Mouse (Mus musculus) liver, adult 2 months (tissue): ENCODE data around the gene Scnn1g. TPM values are rescaled to one million over a fixed set of nuclear protein-coding genes. Genes with fewer than 3 reads are reported as not detected.

Experiments
- DNase-seq: peaks from one replicate; pipeline ENCODE4 v3.0.0-alpha.2; 2011; ENCODE audit warnings: low read depth, low spot score; ENCODE audit errors: extremely low read depth
- H3K27ac ChIP-seq: fragments of 200-500 bp; replicated peaks from 2 replicates; pipeline ENCODE4 v1.5.1; 2012; ENCODE audit warnings: low read depth, mild to moderate bottlenecking, control low read depth, inconsistent platforms, low read length; ENCODE audit not compliant: insufficient read depth
- H3K27me3 ChIP-seq: fragments of 200-500 bp; 2 replicates; pipeline ENCODE4 v1.6.1; 2012; ENCODE audit warnings: mild to moderate bottlenecking, moderate library complexity, low read length, inconsistent platforms; ENCODE audit not compliant: control insufficient read depth, insufficient read depth
- H3K36me3 ChIP-seq: fragments of 200-500 bp; 2 replicates; pipeline ENCODE4 v1.6.1; 2012; ENCODE audit warnings: low read length, inconsistent platforms; ENCODE audit not compliant: control insufficient read depth, insufficient read depth
- H3K4me1 ChIP-seq: fragments of 200-500 bp; 2 replicates; pipeline ENCODE4 v1.6.1; 2011; ENCODE audit warnings: low read length; ENCODE audit not compliant: control insufficient read depth, insufficient read depth
- H3K4me3 ChIP-seq: fragments of 200-500 bp; 2 replicates; pipeline ENCODE4 v1.5.1; 2011; ENCODE audit warnings: low read depth, mild to moderate bottlenecking, control low read depth, low read length, moderate library complexity; ENCODE audit not compliant: insufficient read depth
- H3K79me2 ChIP-seq: fragments of 200-500 bp; 2 replicates; pipeline ENCODE4 v1.6.1; 2012; ENCODE audit warnings: inconsistent platforms, mild to moderate bottlenecking, low read length, moderate library complexity; ENCODE audit not compliant: control insufficient read depth, insufficient read depth
- H3K9ac ChIP-seq: fragments of 200-500 bp; 2 replicates; pipeline ENCODE4 v1.6.1; 2012; ENCODE audit warnings: low read depth, mild to moderate bottlenecking, control low read depth, inconsistent platforms, low read length
- CTCF ChIP-seq: fragments of 200-500 bp; IDR thresholded peaks from 2 replicates; pipeline ENCODE4 v1.5.1; 2011; ENCODE audit warnings: low read depth, low read length, control low read depth
- POLR2A ChIP-seq: fragments of 200-500 bp; IDR thresholded peaks from 2 replicates; pipeline ENCODE4 v1.6.1; 2011; ENCODE audit warnings: low read length, control low read depth; ENCODE audit not compliant: insufficient read depth; ENCODE audit errors: extremely low read depth
- WGBS: fragments of 180-500 bp; shearing (Covaris S2); methylation state at CpG from one replicate; pipeline ENCODE4 v1.1.7; 2018; 5-methylcytosine and 5-hydroxymethylcytosine counted together
- polyA plus RNA-seq: library from polyadenylated mRNA; depleted of rRNA; stranded (reverse); fragments of >200 nt; gene quantifications from 2 replicates; pipeline ENCODE4 v1.2.3, GENCODE M21; 2012
- total RNA-seq: library from RNA; depleted of rRNA; stranded (reverse); fragments of >200 nt; gene quantifications from 2 replicates; pipeline ENCODE4 v1.2.3, GENCODE M21; 2014

Gene Scnn1g
- total and polyA plus RNA-seq, 2 experiments, result not detected

DNA sequence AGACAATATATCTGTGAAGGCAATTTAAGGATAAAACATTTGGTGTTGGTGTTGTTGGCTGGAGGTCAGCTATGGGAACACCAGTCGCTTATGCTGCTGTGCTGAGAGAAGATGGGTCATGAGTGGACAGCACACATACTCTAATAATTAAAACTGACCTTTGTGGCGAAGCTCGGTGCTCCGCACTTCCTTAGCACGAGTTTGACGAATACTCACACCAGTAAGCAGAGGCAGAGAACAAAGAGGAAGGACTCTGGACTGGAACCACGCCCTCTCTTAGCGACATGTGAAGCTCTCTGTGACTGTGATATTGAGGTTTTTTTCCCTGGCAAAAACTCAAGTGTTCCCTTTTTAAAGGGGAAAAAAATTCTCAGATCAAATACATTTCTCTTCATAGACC is 20.5 kb downstream of the Scnn1g start:
- no peak overlapping the region for H3K27ac ChIP-seq

DNA sequence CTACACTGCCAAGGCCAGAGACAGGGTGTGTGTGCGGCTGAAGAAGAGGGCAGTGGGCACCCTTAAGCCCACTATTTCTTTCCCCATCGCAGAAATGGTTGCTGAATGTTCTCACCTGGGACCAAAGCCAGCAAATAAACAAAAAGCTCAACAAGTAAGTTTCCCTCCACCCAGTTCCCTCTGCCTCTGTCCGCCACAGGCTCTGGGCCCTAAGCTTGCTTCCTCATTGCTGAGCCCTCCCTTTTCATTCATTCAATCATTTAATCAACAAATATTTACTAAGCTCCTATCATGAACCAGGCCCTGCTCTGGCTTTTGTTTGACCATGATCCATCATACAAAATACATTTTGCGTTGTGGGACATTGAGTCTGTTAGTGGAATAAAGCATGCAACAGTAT is 29.0 kb downstream of the Scnn1g start:
- Histone ChIP-seq H3K9ac (no peak overlapping the region), H3K4me3 (no peak overlapping the region), H3K4me1 (no peaks in the 10 kb centered on the region), H3K27me3 (0 out of 2 replicates have a peak, but pooled peaks cover 6% of the 10 kb centered on the region), H3K27ac (no peak overlapping the region), H3K79me2 (no peaks in the 10 kb centered on the region), H3K36me3 (no peaks in the 10 kb centered on the region)
- TF ChIP-seq CTCF, result no peak
- no peak for TF ChIP-seq POLR2A
- WGBS, result 84% methylated on average over 4 of the region's 4 CpGs
- DNase-seq, result no peak

More for the DNA sequence above, 20.5 kb downstream of the Scnn1g start:
- Histone ChIP-seq H3K79me2 (no peaks in the 10 kb centered on the region), H3K4me1 (no peaks in the 10 kb centered on the region), H3K4me3 (no peak overlapping the region), H3K9ac (no peak overlapping the region), H3K36me3 (no peaks in the 10 kb centered on the region), H3K27me3 (no peaks in the 10 kb centered on the region)
- DNase-seq, result no peak
- 67% methylated on average over 8 of the region's 8 CpGs for WGBS
- no peak for TF ChIP-seq POLR2A
- TF ChIP-seq CTCF, result no peak

DNA sequence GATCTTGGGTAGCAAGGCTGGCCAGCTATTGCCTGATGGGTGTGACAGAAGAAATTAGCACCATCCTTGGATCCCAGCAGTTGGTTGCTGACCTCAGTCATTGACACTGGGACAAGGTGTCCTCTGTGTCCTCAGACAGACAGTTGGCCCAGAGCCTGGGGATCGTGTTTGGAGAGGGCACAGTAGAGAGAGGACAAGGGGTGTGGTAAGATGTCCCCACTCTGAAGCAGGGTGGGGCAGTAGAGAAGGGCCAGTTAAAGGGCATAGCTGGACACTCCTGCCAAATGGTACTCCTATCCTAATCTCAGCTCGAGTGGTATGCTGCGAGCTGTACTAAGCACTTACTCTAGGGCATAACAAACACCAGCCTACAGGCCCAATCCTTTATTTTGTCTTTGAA is 33.6 kb downstream of the Scnn1g start:
- Histone ChIP-seq H3K4me3 (no peak overlapping the region), H3K9ac (no peak overlapping the region), H3K79me2 (no peaks in the 10 kb centered on the region), H3K27ac (no peak overlapping the region), H3K36me3 (no peaks in the 10 kb centered on the region), H3K27me3 (0 out of 2 replicates have a peak, but pooled peaks cover 6% of the 10 kb centered on the region), H3K4me1 (no peaks in the 10 kb centered on the region)
- DNase-seq, result peak; percentile 3
- WGBS, result 63% methylated on average over 3 of the region's 3 CpGs
- TF ChIP-seq POLR2A (no peak), CTCF (no peak)

DNA sequence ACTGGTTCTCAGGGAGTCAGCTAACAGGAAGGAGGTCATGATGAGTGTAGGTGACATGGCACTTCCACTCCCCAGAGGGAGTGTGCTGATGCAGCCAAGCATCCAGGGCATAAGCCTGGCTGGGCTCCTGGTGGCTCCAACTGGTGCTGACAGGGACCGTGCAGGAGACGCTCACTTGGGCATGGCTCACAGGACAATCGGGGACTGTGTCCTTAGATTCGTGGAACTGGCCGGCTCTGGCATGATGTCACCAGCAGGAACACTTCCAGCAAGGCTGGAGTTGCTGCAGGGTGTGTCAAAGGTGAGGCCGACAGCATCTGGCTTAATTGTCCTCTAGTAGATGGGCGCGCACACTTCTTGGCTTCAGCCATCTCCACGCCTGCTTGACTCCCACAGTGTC is 34.7 kb downstream of the Scnn1g start:
- peak; percentile 35 for DNase-seq
- WGBS, result 73% methylated on average over 9 of the region's 9 CpGs

DNA sequence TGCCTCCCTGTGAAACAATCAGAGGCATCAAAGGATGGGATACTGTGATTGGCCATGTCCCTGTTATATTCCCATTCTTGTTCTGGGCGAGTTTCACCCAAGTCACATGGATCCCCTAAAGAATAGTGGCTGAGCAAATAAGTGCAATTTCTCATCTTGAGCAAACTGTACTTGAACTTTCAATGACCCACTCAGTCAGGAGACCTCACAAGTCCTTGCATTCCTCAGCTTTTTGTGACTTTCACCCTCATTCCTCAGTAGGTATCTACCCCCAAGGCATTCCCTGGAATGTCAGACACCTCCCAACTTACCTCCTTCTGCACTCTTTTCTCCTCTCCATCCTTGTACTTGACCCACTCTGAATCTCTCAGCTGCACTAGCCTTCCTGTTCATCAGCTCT is 44.3 kb downstream of the Scnn1g start:
- DNase-seq, result no peak
- H3K4me1 ChIP-seq, result no peaks in the 10 kb centered on the region
- no peak overlapping the region for H3K27ac ChIP-seq
- TF ChIP-seq CTCF, result no peak
- TF ChIP-seq POLR2A, result no peak
- no peak overlapping the region for H3K9ac ChIP-seq
- 48% methylated on average over 1 of the region's 1 CpGs for WGBS
- no peaks in the 10 kb centered on the region for H3K27me3 ChIP-seq
- no peaks in the 10 kb centered on the region for H3K36me3 ChIP-seq
- no peaks in the 10 kb centered on the region for H3K79me2 ChIP-seq
- no peak overlapping the region for H3K4me3 ChIP-seq

More for the DNA sequence above, 34.7 kb downstream of the Scnn1g start:
- Histone ChIP-seq H3K27me3 (0 out of 2 replicates have a peak, but pooled peaks cover 6% of the 10 kb centered on the region), H3K4me1 (no peaks in the 10 kb centered on the region), H3K9ac (no peak overlapping the region), H3K27ac (no peak overlapping the region), H3K79me2 (no peaks in the 10 kb centered on the region), H3K36me3 (no peaks in the 10 kb centered on the region), H3K4me3 (no peak overlapping the region)
- no peak for TF ChIP-seq POLR2A
- TF ChIP-seq CTCF, result no peak

DNA sequence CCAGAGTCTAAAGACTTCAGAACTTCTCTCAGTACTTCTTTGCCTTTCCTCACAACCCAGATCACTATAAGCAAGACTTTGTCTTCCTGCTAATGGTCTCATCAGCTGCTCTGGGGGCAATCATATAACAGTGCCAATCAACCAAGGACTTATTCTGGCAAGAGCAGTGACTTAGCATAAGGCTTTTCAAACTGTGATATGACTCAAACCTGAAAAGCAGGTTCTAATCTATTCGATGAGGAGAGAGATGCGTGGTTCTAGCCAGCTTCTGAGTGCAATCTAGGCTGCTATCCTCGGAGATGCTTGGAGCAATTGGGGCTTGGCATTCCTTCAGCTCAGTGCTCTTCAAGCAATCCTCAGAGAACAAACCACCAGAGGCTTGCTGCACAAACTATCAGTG is 44.7 kb downstream of the Scnn1g start:
- Histone ChIP-seq H3K4me3 (no peak overlapping the region), H3K9ac (no peak overlapping the region), H3K27me3 (no peaks in the 10 kb centered on the region), H3K36me3 (no peaks in the 10 kb centered on the region), H3K27ac (no peak overlapping the region), H3K4me1 (no peaks in the 10 kb centered on the region), H3K79me2 (no peaks in the 10 kb centered on the region)
- no peak for DNase-seq
- 79% methylated on average over 3 of the region's 3 CpGs for whole genome bisulfite sequencing
- no peak for TF ChIP-seq POLR2A
- no peak for TF ChIP-seq CTCF
